Mouse (Mus musculus) neural tube, embryonic 14.5 days (tissue): Measurements from ENCODE around the gene Npff. TPM values are rescaled to one million over a fixed set of nuclear protein-coding genes. Genes with fewer than 3 reads are reported as not detected.

ENCODE experiments used
- ATAC-seq: fragments of 200-750 bp; cut with Nextera tagmentation; 2 replicates; pipeline ENCODE4 v1.8.0; 2017; ENCODE audit warnings: low read depth, mild to moderate bottlenecking, moderate TSS enrichment, moderate library complexity
- H3K27ac ChIP-seq: fragments of 300-500 bp; sonication (generic); 2 replicates; pipeline ENCODE4 v1.5.1; 2014; ENCODE audit warnings: low read depth, mild to moderate bottlenecking, control low read depth, low read length, moderate library complexity, mixed read lengths
- H3K27me3 ChIP-seq: fragments of 300-500 bp; sonication (generic); 2 replicates; pipeline ENCODE4 v1.6.1; 2014; ENCODE audit warnings: low read length; ENCODE audit not compliant: control insufficient read depth, insufficient read depth
- H3K36me3 ChIP-seq: fragments of 300-500 bp; sonication (generic); 2 replicates; pipeline ENCODE4 v1.6.1; 2014; ENCODE audit warnings: low read length, mixed read lengths; ENCODE audit not compliant: control insufficient read depth, insufficient read depth
- H3K4me1 ChIP-seq: fragments of 300-500 bp; sonication (generic); 2 replicates; pipeline ENCODE4 v1.6.1; 2014; ENCODE audit warnings: low read length; ENCODE audit not compliant: control insufficient read depth, insufficient read depth
- H3K4me2 ChIP-seq: fragments of 300-500 bp; sonication (generic); 2 replicates; pipeline ENCODE4 v1.6.1; 2014; ENCODE audit warnings: mild to moderate bottlenecking, low read depth, low read length, control low read depth
- H3K4me3 ChIP-seq: fragments of 300-500 bp; sonication (generic); 2 replicates; pipeline ENCODE4 v1.5.1; 2014; ENCODE audit warnings: low read depth, low read length, control low read depth, mixed read lengths
- H3K9ac ChIP-seq: fragments of 300-500 bp; sonication (generic); replicated peaks from 2 replicates; pipeline ENCODE4 v1.6.1; 2014; ENCODE audit warnings: low read depth, mild to moderate bottlenecking, control low read depth, low read length, mixed read lengths
- H3K9me3 ChIP-seq: fragments of 300-500 bp; sonication (generic); 2 replicates; pipeline ENCODE4 v1.6.1; 2016; ENCODE audit warnings: low read length; ENCODE audit not compliant: control insufficient read depth
- WGBS: fragments of 180-500 bp; shearing (Covaris S2); extraction: QIAGEN DNeasy Blood & Tissue Kit; methylation state at CpG from one replicate; pipeline ENCODE4 v1.1.7; 2014; 5-methylcytosine and 5-hydroxymethylcytosine counted together
- polyA plus RNA-seq: library from polyadenylated mRNA; unstranded; fragments of >200 nt; fragmentation: Nextera tagmentation; extraction: Ambion mirVana; gene quantifications from 2 replicates; pipeline ENCODE4 v1.2.1, GENCODE M21; 2014

The Npff gene
- polyA plus RNA-seq, 1 experiment from 2014 or later, result 23.9 TPM

GRCm38 (mm10) chr15:102527936-102528335 is 3.2 kb upstream of the Npff start:
- peaks cover 12% of the 10 kb centered on the region for H3K36me3 ChIP-seq

DNA sequence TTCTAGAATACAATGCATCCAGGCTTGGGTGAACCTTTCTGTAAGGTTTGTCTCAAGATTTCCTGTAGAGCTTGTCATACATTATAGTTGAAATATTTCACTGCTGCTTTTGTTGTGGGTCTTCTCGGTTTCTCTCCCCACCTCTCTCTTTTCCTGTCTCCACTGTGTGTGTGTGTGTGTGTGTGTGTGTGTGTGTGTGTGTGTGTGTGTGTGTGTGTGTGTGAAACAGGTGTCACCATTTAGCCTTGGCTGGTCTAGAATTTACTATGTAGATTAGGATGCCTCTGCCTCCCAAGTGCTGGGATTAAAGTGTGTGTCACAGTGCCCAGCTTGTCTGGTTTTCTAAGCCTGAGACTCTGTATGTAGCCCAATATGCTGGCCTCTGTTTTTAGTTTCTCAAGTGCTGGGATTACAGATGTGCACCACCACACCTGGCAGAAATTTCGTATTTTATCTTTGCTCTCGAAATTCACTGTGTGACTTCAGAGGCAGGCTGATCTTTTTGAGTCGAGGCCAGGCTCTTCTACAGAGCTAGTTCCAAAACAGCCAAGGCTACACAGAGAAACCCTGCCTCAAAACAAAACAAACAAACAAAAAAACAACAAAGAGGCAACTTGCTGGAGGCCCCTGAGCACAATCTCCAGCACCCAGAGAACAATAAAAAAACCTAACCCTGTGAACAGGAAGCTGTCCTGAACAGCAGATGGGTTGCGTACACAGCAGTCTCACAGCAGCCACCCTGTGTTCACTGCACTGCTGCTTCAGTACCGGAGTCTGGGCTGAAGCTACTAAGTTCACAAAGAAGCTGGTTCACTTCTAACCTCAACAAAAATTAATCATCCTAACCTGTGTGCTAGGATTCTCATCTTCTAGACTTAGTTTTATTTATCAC is 1.6 kb upstream of the Npff start:
- 87% methylated on average over 6 of the region's 6 CpGs for WGBS
- Histone ChIP-seq H3K4me1 (no peaks in the 10 kb centered on the region; the same call in 1 of the 2 replicates), H3K4me3 (no peak overlapping the region), H3K4me2 (no peak overlapping the region), H3K27ac (no peak overlapping the region), H3K27me3 (no peaks in the 10 kb centered on the region), H3K9ac (no peak overlapping the region), H3K9me3 (no peaks in the 10 kb centered on the region), H3K36me3 (peaks cover 12% of the 10 kb centered on the region)
- no peak for ATAC-seq

More at GRCm38 (mm10) chr15:102527936-102528335, 3.2 kb upstream of the Npff start:
- no peak overlapping the region for H3K27ac ChIP-seq
- no peaks in the 10 kb centered on the region; the same call in 1 of the 2 replicates for H3K4me1 ChIP-seq
- H3K4me3 ChIP-seq, result no peak overlapping the region
- no peak for ATAC-seq
- WGBS, result 81% methylated on average over 3 of the region's 3 CpGs
- H3K9me3 ChIP-seq, result no peaks in the 10 kb centered on the region
- no peaks in the 10 kb centered on the region for H3K27me3 ChIP-seq
- no peak overlapping the region for H3K4me2 ChIP-seq
- H3K9ac ChIP-seq, result no peak overlapping the region

DNA sequence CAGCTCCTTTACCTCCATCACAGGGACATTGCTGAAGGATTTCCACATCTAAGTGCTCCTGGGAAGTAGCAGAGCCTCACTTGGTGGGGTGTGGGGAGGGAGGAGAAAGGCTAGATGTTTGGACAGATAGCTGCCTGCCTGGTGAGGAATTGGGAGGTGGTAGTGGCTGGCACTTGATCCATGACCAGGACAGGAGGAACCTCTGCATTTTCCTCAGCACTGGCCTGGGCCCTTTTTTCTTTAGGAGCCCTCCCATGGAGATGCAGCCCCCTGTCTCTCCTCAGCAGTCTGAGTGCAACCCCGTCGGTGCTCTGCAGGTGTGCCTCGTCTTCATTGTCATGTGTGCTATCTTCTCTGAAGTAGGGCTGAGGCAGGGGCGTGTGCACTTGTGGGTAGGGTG is 3.3 kb downstream of the Npff start:
- Histone ChIP-seq H3K36me3 (0 out of 2 replicates have a peak, but pooled peaks cover 6% of the 10 kb centered on the region), H3K4me1 (peaks cover 11% of the 10 kb centered on the region)
- no peak for ATAC-seq

DNA sequence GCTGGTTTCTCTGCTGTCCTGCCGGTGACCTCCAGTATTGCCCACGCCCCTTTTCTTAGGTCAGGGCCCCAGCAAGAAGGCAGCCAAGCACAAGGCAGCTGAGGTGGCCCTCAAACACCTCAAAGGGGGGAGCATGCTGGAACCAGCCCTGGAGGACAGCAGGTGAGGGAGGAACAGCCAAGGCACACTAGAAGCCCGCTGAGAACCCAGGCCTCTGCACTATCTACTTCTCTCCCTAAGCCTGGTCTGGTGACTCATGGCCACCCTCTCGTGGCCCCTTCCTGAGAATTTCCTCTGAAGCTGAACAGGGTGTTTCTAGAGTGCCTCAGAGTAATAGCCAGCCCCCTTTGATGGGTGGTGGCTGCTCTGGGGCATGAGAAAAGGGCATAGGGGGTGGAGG is 4.3 kb downstream of the Npff start:
- Histone ChIP-seq H3K27ac (no peak overlapping the region), H3K4me1 (peaks cover 18% of the 10 kb centered on the region), H3K4me2 (no peak overlapping the region), H3K9me3 (no peaks in the 10 kb centered on the region), H3K4me3 (no peak overlapping the region), H3K27me3 (no peaks in the 10 kb centered on the region), H3K36me3 (0 out of 2 replicates have a peak, but pooled peaks cover 6% of the 10 kb centered on the region), H3K9ac (no peak overlapping the region)
- WGBS, result 85% methylated on average over 4 of the region's 4 CpGs
- ATAC-seq, result no peak

More for the DNA sequence above, 3.3 kb downstream of the Npff start:
- H3K27me3 ChIP-seq, result no peaks in the 10 kb centered on the region
- no peaks in the 10 kb centered on the region for H3K9me3 ChIP-seq
- no peak overlapping the region for H3K9ac ChIP-seq
- H3K27ac ChIP-seq, result no peak overlapping the region
- no peak overlapping the region for H3K4me3 ChIP-seq
- WGBS, result 84% methylated on average over 4 of the region's 4 CpGs
- no peak overlapping the region for H3K4me2 ChIP-seq

GRCm38 (mm10) chr15:102519211-102520141 is 5.3 kb downstream of the Npff start:
- no peak for ATAC-seq
- Histone ChIP-seq H3K36me3 (0 out of 2 replicates have a peak, but pooled peaks cover 6% of the 10 kb centered on the region), H3K27me3 (no peaks in the 10 kb centered on the region), H3K4me2 (peak overlapping the region; percentile 57), H3K9me3 (no peaks in the 10 kb centered on the region), H3K4me1 (peaks cover 20% of the 10 kb centered on the region), H3K4me3 (peak overlapping the region; percentile 53), H3K9ac (peak overlapping the region; percentile 81), H3K27ac (peak overlapping the region; percentile 98)
- WGBS, result 70% methylated on average over 15 of the region's 17 CpGs

DNA sequence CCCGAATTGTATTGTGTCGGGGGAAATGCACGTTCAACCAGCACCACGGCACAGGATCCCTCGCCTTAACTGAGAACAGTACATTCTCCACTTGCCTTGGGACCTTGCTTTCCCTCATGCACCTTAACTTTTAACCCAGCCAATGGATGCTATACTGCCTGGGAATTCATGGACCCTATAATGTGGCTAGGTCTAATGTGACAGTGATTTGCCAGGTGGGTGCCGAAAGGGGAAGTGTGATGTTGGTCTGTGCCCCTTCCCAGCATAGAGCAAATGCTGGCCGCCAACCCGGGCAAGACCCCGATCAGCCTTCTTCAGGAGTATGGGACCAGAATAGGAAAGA is 5.9 kb downstream of the Npff start:
- no peak for ATAC-seq

DNA sequence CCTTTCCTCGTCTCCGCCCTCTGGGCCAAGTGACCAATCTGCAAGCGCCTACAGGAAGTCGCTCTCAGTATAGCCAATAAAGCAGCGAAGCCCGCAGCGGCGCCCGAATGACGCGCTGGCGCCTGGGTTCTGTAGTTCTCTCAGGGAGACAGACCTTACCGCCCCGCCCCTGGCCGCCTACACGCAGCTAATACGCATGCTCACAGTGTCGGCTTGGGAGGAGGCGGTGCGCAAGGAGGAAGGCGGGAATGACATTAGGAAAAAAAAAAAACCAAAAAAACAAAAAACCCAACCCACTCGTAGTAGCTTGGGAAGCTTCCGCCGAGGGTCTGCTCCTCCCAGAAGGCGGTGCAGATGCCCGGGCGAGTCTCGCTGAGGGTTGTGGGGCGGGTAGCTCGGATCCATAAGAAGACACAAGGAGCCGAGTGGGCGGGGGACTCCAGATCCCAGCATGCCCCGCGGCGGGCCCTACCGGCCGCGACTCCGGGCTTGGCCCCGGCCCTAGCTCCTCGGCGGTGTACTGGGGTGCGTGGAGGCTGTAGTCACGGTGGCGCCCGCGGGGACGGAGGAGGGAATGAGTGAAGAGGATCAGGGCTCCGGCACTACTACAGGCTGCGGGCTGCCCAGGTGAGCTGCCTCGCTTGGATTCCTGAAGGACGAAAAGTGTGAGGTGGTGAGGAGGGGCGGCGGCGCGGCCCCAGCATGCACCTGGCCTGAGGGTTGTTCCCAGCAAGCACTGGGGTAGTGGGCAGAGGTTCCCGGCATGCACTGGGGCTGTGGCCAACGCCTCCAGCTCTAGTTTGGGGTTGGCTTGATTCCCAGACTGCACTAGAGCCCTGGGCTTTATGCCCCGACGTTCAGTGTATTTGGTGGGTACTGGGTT is 6.5 kb downstream of the Npff start, which contains the start of gene Tarbp2:
Tarbp2 (plus strand) TSS at position 217 of the 883 bp plus-strand sequence.
- Histone ChIP-seq H3K9ac (peak within 1 kb of the TSS; percentile 81), H3K27me3 (no peaks in the 10 kb centered on the region), H3K4me2 (peak within 1 kb of the TSS; percentile 98), H3K4me1 (peaks cover 20% of the 10 kb centered on the region), H3K4me3 (peak within 1 kb of the TSS; percentile 53), H3K36me3 (no peaks in the 10 kb centered on the region), H3K27ac (peak within 1 kb of the TSS; percentile 98), H3K9me3 (no peaks in the 10 kb centered on the region)
- ATAC-seq, result peak; percentile 90
- WGBS, result under 1% methylated on average over 60 of the region's 60 CpGs

More for the DNA sequence above, 5.9 kb downstream of the Npff start:
- H3K27me3 ChIP-seq, result no peaks in the 10 kb centered on the region
- H3K27ac ChIP-seq, result peak overlapping the region; percentile 98
- H3K4me3 ChIP-seq, result peak overlapping the region; percentile 53
- peak overlapping the region; percentile 57 for H3K4me2 ChIP-seq
- peaks cover 20% of the 10 kb centered on the region for H3K4me1 ChIP-seq
- H3K9me3 ChIP-seq, result no peaks in the 10 kb centered on the region
- H3K9ac ChIP-seq, result peak overlapping the region; percentile 81
- WGBS, result 24% methylated on average over 9 of the region's 9 CpGs
- H3K36me3 ChIP-seq, result 0 out of 2 replicates have a peak, but pooled peaks cover 4% of the 10 kb centered on the region

DNA sequence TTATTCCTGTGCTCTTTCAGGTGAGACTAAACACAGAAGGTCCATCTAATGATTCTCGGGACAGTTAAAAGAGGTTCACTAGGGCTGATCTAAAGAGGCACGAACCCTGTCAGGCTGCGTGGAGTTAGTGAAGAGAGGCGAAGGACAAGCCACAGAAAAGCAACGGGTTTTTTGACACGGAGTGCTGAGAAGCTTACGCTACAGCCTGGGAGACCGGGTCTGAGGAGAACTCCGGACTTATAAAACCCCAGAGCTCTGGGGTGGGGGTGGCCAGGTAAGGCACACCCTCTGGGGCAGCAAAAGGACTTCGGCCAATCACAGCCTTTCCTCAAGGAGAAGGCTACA is 7.1 kb downstream of the Npff start:
- Histone ChIP-seq H3K9ac (peak overlapping the region; percentile 73), H3K4me1 (peaks cover 23% of the 10 kb centered on the region), H3K4me3 (peak overlapping the region; percentile 53), H3K9me3 (no peaks in the 10 kb centered on the region), H3K4me2 (peak overlapping the region; percentile 98), H3K27ac (peak overlapping the region; percentile 98), H3K27me3 (no peaks in the 10 kb centered on the region), H3K36me3 (no peaks in the 10 kb centered on the region)
- ATAC-seq, result no peak
- WGBS, result under 1% methylated on average over 10 of the region's 10 CpGs
